8 mouse cellular contexts compared by ENCODE assay signal in the genomic region with DNA sequence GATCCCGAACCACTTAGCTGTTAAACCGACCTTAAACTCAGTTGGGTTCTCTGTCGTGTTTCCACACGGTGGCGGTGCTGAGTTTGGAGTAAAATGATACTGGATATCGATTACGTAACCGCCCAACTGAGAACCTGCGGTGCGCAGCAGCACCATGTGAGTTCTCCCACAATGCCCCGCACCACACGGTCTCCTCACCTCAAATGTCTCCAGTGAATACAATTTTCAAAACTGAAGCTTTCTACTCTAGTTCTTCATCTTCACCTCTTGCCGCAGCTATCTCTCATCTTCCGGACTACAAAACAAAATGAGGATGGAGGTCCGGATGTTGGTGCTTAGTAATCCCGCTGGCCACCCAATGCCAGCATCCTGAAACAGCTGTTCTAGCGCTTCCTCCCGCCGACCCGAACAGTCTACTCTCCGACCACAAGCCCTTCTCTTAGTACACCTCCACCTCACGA. TPM values are rescaled to one million over a fixed set of nuclear protein-coding genes. Genes with fewer than 3 reads are reported as not detected.
DNase-seq lines count a peak whose midpoint lies in the region; ATAC-seq lines count a peak whose summit lies in the region.

No protein-coding gene starts in this region.

- peak overlapping the region; percentile 86 for H3K4me2 ChIP-seq in intestine, embryonic 16.5 days (ENCODE audit: low read depth, low read length)

- H3K36me3 ChIP-seq in intestine, embryonic 16.5 days (ENCODE audit: control insufficient read depth, insufficient read depth, low read length) = no peaks in the 10 kb centered on the region

- 1% methylated on average over 22 of the region's 22 CpGs for WGBS in intestine, embryonic 16.5 days

- H3K27me3 ChIP-seq in intestine, embryonic 16.5 days (replicated peaks; ENCODE audit: control insufficient read depth, insufficient read depth, low read length) = no peaks in the 10 kb centered on the region

- DNase-seq in adrenal gland, postnatal 10 days = peak; percentile 86
- peak; percentile 80 for DNase-seq in embryo, embryonic 9.5 days (ENCODE audit: extremely low spot score)
- DNase-seq in gastrocnemius, postnatal 4 days (ENCODE audit: low spot score in 2 of 2) = peak; percentile 47 to 80
- peak; percentile 88 to 94 for DNase-seq in left cerebral cortex, postnatal 25 days (ENCODE audit: low spot score in 2 of 2)
- DNase-seq in mesoderm, embryonic 11.5 days (ENCODE audit: low read depth, low spot score) = peak; percentile 79
- DNase-seq in right cerebral cortex, postnatal 36 days (ENCODE audit: low spot score in 2 of 2) = peak; percentile 81 to 84
- DNase-seq in urinary bladder, postnatal 4 days (ENCODE audit: low spot score in 2 of 2) = peak; percentile 58 to 80

- H3K4me1 ChIP-seq in intestine, embryonic 16.5 days (ENCODE audit: control insufficient read depth, insufficient read depth, low read length) = peaks cover 3% of the 10 kb centered on the region; the same call in 1 of the 2 replicates

- H3K9me3 ChIP-seq in intestine, embryonic 16.5 days (ENCODE audit: control insufficient read depth, low read length) = no peaks in the 10 kb centered on the region

- peak; percentile 42; the same call in 1 of the 2 replicates for ATAC-seq in intestine, embryonic 16.5 days

- no peak overlapping the region for H3K27ac ChIP-seq in intestine, embryonic 16.5 days (ENCODE audit: low read length)

- intact Hi-C loops in left cerebral cortex, postnatal 25 days (cut with DNase I) = loop anchor here (1.0 to 5.0 kb wide), 2 partner anchors 183 to 219 kb away; no protein-coding TSS in a partner anchor

- H3K4me3 ChIP-seq in intestine, embryonic 16.5 days (ENCODE audit: low read length) = peak overlapping the region; percentile 49

- peak overlapping the region; percentile 65 for H3K9ac ChIP-seq in intestine, embryonic 16.5 days (ENCODE audit: low read depth, low read length)

RNA-seq across cellular contexts. Expression of a gene that starts 4.5 kb away (rescaled TPM):
- 10 to 100 TPM; 19.0 to 21.0 TPM for total RNA-seq in adrenal gland, postnatal 10 days (2021)
- 10 to 100 TPM; 16.1 to 16.9 TPM for total RNA-seq in gastrocnemius, postnatal 4 days (2021)
- 88.2 and 94.6 TPM in 2 replicates for polyA plus RNA-seq in intestine, embryonic 16.5 days (2015; fragmentation: Nextera tagmentation; extraction: Ambion mirVana)
- 10 to 100 TPM; 12.2 to 13.5 TPM for total RNA-seq in left cerebral cortex, postnatal 25 days (2021)

RNA-seq across cellular contexts. Expression of a gene that starts 46.4 kb away (rescaled TPM):
- 1 to 10 TPM; 7.1 to 9.5 TPM for total RNA-seq in adrenal gland, postnatal 10 days (2021)
- total RNA-seq in gastrocnemius, postnatal 4 days (2021) = 10 to 100 TPM; 11.0 to 11.9 TPM
- polyA plus RNA-seq in intestine, embryonic 16.5 days (2015; fragmentation: Nextera tagmentation; extraction: Ambion mirVana) = 0.22 and 0.23 TPM in 2 replicates
- total RNA-seq in left cerebral cortex, postnatal 25 days (2021) = 1 to 10 TPM; 9.0 to 9.9 TPM

RNA-seq across cellular contexts. Expression of a gene that starts 53.6 kb away (rescaled TPM):
- under 1 TPM in 1 of 2 experiments, not detected in 1; 0.33 TPM for total RNA-seq in adrenal gland, postnatal 10 days (2021)
- not detected for total RNA-seq in gastrocnemius, postnatal 4 days (2021)
- polyA plus RNA-seq in intestine, embryonic 16.5 days (2015; fragmentation: Nextera tagmentation; extraction: Ambion mirVana) = 0.10 and 0.17 TPM in 2 replicates
- total RNA-seq in left cerebral cortex, postnatal 25 days (2021) = not detected

RNA-seq across cellular contexts. Expression of a gene that starts 54.2 kb away (rescaled TPM):
- 10 to 100 TPM in 1 of 2 experiments, 1 to 10 TPM in 1; 4.7 to 11.4 TPM for total RNA-seq in adrenal gland, postnatal 10 days (2021)
- under 1 TPM in 1 of 2 experiments, not detected in 1; 0.31 TPM for total RNA-seq in gastrocnemius, postnatal 4 days (2021)
- 0.51 and 0.95 TPM in 2 replicates for polyA plus RNA-seq in intestine, embryonic 16.5 days (2015; fragmentation: Nextera tagmentation; extraction: Ambion mirVana)
- total RNA-seq in left cerebral cortex, postnatal 25 days (2021) = under 1 TPM; 0.76 to 0.82 TPM
